Mouse (Mus musculus) hindbrain, embryonic 16.5 days (tissue): Measurements from ENCODE around the gene Trio. TPM values are rescaled to one million over a fixed set of nuclear protein-coding genes. Genes with fewer than 3 reads are reported as not detected.

Experiments
- ATAC-seq: fragments of 200-750 bp; cut with Nextera tagmentation; 2 replicates; pipeline ENCODE4 v1.8.0; 2017; ENCODE audit warnings: moderate TSS enrichment, moderate library complexity
- H3K27ac ChIP-seq: fragments of 300-500 bp; sonication (generic); 2 replicates; pipeline ENCODE4 v1.5.1; 2014; ENCODE audit warnings: low read depth, mild to moderate bottlenecking, control low read depth, low read length, moderate library complexity
- H3K27me3 ChIP-seq: fragments of 300-500 bp; sonication (generic); replicated peaks from 2 replicates; pipeline ENCODE4 v1.6.1; 2014; ENCODE audit warnings: low read length; ENCODE audit not compliant: control insufficient read depth, insufficient read depth
- H3K36me3 ChIP-seq: fragments of 300-500 bp; sonication (generic); 2 replicates; pipeline ENCODE4 v1.6.1; 2014; ENCODE audit warnings: mild to moderate bottlenecking, low read length, moderate library complexity, mixed read lengths; ENCODE audit not compliant: control insufficient read depth, insufficient read depth
- H3K4me1 ChIP-seq: fragments of 300-500 bp; sonication (generic); 2 replicates; pipeline ENCODE4 v1.6.1; 2014; ENCODE audit warnings: low read depth, low read length; ENCODE audit not compliant: control insufficient read depth, insufficient read depth
- H3K4me2 ChIP-seq: fragments of 300-500 bp; sonication (generic); 2 replicates; pipeline ENCODE4 v1.6.1; 2014; ENCODE audit warnings: mild to moderate bottlenecking, low read length, control low read depth, moderate library complexity
- H3K4me3 ChIP-seq: fragments of 300-500 bp; sonication (generic); 2 replicates; pipeline ENCODE4 v1.5.1; 2014; ENCODE audit warnings: mild to moderate bottlenecking, low read length, control low read depth, moderate library complexity
- H3K9ac ChIP-seq: fragments of 300-500 bp; sonication (generic); 2 replicates; pipeline ENCODE4 v1.6.1; 2014; ENCODE audit warnings: low read depth, mild to moderate bottlenecking, control low read depth, low read length, moderate library complexity
- H3K9me3 ChIP-seq: fragments of 300-500 bp; sonication (generic); 2 replicates; pipeline ENCODE4 v1.6.1; 2014; ENCODE audit warnings: mild to moderate bottlenecking, low read length, moderate library complexity; ENCODE audit not compliant: control insufficient read depth
- WGBS: fragments of 180-500 bp; shearing (Covaris S2); extraction: QIAGEN DNeasy Blood & Tissue Kit; methylation state at CpG from one replicate; pipeline ENCODE4 v1.1.7; 2014; 5-methylcytosine and 5-hydroxymethylcytosine counted together
- polyA plus RNA-seq: library from polyadenylated mRNA; unstranded; fragments of >200 nt; fragmentation: Nextera tagmentation; extraction: Ambion mirVana; gene quantifications from 2 replicates; pipeline ENCODE4 v1.2.1, GENCODE M21; 2015

Trio gene
- polyA plus RNA-seq, 1 experiment from 2014 or later, result 31.1 TPM

DNA sequence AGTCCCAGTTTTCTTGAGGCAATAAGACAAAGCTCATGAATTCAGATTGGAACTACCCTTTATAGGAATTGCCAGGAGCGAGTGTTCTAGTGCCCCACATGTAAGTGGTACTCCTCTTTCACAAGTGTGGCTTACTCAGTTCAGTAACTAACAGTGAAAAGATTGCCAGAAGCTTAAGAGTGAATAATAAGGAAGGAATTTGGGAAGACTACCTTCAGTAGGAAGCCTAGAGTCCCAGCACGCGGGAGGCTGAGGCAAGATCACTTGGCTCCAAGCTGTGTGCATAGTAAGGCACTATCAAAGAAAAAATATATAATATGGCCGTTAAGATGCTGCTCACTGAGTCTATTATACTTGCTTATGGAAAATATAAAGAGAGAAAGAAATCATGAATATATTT, 26.2 kb upstream of the Trio start:
- no peak overlapping the region for H3K9ac ChIP-seq
- H3K36me3 ChIP-seq, result no peaks in the 10 kb centered on the region
- H3K4me3 ChIP-seq, result no peak overlapping the region
- H3K27ac ChIP-seq, result no peak overlapping the region
- ATAC-seq, result no peak
- H3K4me2 ChIP-seq, result no peak overlapping the region
- no peaks in the 10 kb centered on the region for H3K27me3 ChIP-seq
- WGBS, result 38% methylated on average over 4 of the region's 4 CpGs
- peaks cover 4% of the 10 kb centered on the region for H3K4me1 ChIP-seq
- H3K9me3 ChIP-seq, result no peaks in the 10 kb centered on the region

DNA sequence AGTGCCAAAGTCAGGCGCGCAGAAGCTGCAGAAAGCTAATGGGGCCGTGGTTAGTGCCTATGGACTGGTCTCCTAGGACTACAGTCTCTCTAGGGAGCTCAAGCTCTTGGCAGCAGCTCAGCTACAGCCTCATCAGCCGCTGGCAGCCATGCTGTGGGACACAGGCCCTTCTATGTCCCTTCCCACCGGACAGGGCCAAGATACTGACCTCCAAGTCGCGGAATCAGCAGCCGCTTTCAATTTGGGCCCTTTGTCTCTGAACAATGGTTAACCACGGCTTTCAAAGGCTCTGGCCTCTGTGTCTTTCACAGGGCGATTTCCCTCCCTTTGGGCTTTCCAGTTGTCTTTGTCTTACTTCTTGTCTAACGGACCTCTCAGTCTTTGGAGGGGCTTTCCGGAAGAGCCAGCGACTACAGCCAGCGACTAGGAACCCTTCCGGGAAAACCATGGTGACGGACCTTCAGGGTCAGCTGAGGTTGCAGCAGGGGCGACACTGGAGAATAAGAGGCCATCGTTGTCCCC, 25.5 kb upstream of the Trio start:
- WGBS, result 9% methylated on average over 18 of the region's 18 CpGs
- peak overlapping the region; percentile 42 for H3K4me2 ChIP-seq
- H3K4me3 ChIP-seq, result no peak overlapping the region
- no peaks in the 10 kb centered on the region for H3K9me3 ChIP-seq
- H3K36me3 ChIP-seq, result no peaks in the 10 kb centered on the region
- peaks cover 4% of the 10 kb centered on the region for H3K4me1 ChIP-seq
- 0 out of 2 replicates have a peak overlapping the region, but pooled peaks have one; percentile 44 for H3K27ac ChIP-seq
- H3K27me3 ChIP-seq, result no peaks in the 10 kb centered on the region
- peak; percentile 98 for ATAC-seq
- peak overlapping the region; percentile 17; the same call in 1 of the 2 replicates for H3K9ac ChIP-seq

DNA sequence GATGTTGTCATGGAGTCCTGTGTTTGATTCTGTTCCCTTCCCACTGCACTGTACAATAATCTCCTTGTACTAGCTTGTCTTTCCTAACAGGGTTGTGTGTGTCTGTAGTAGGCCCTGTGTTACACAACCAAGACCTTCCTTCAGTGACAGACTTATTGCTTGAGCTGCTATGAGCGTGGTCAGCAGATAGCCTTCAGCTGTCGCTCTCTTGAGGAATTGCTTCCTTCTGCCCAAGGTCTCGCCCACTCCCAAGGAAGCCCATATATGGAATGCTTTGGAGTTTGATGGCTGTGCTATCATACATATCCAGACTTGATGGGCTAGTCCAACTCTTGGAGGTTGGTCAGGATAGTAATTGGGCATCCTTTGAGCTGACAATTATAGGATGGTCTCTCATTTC, 22.1 kb upstream of the Trio start:
- H3K9me3 ChIP-seq, result no peaks in the 10 kb centered on the region
- H3K27me3 ChIP-seq, result no peaks in the 10 kb centered on the region
- H3K4me2 ChIP-seq, result no peak overlapping the region
- H3K36me3 ChIP-seq, result no peaks in the 10 kb centered on the region
- WGBS, result 91% methylated on average over 3 of the region's 3 CpGs
- no peak overlapping the region for H3K9ac ChIP-seq
- H3K27ac ChIP-seq, result no peak overlapping the region
- H3K4me3 ChIP-seq, result no peak overlapping the region
- ATAC-seq, result no peak
- peaks cover 4% of the 10 kb centered on the region for H3K4me1 ChIP-seq

DNA sequence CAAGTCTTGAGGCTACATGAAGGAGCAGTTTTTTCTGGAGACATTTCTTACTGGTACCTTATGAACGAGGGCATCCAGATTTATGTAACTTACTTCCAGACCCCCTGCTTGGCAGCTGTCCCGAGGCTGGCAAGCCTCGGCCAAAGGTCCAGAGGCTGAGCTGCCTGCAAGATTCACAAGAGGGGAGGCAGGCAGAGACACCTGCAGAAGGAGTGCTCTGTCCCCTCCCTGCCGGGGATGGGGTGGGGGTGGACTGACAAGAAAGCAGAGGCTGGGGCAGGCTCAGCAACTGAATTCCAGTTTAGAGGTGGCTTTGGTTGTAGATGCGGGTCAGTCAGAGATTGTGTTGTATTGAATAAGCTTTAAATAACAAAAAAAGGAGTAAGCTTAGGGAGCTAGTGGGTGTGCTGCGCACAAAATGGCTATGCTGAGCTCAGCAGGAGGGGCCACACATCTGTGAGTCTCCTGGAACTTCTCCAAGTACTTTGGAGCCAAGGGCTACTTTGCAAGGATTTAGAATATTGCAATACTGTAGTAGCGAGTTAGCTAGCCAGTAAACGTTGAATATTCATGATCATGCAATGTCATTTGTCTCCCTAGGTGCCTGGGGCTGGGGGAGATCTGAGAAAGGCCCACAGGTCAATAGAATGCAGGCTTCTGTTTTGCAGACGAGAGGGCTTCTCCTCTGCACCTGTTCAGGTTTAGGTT, 15.7 kb upstream of the Trio start:
- H3K27ac ChIP-seq, result no peak overlapping the region
- no peak for ATAC-seq
- no peaks in the 10 kb centered on the region for H3K9me3 ChIP-seq
- no peak overlapping the region for H3K4me3 ChIP-seq
- H3K27me3 ChIP-seq, result no peaks in the 10 kb centered on the region
- H3K4me2 ChIP-seq, result no peak overlapping the region
- H3K4me1 ChIP-seq, result peaks cover 5% of the 10 kb centered on the region; the same call in 1 of the 2 replicates
- no peaks in the 10 kb centered on the region for H3K36me3 ChIP-seq
- no peak overlapping the region for H3K9ac ChIP-seq
- 12% methylated on average over 9 of the region's 9 CpGs for WGBS

DNA sequence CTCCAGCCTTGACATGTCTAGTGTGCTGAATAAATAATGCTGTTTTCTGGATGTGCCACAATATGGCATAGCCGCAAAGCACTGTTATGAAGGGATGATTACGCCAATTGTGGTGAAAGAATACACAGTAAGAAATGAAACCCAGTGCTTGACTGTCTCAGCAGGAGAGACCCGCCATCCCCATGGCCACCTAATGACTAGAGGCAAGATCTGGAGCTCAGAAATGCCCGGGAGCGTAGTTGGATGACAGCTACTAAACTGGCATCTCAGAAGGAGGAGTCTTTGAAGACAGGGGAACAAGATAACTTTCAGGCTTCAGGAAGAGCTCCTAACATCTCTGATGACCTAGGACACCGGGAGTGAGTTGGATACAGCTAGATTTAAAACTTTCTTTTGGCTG, 12.0 kb upstream of the Trio start:
- H3K27ac ChIP-seq, result no peak overlapping the region
- H3K4me2 ChIP-seq, result no peak overlapping the region
- H3K9me3 ChIP-seq, result no peaks in the 10 kb centered on the region
- no peak for ATAC-seq
- no peak overlapping the region for H3K4me3 ChIP-seq
- no peak overlapping the region for H3K9ac ChIP-seq
- no peaks in the 10 kb centered on the region for H3K36me3 ChIP-seq
- H3K4me1 ChIP-seq, result peaks cover 5% of the 10 kb centered on the region; the same call in 1 of the 2 replicates
- no peaks in the 10 kb centered on the region for H3K27me3 ChIP-seq
- WGBS, result 87% methylated on average over 6 of the region's 6 CpGs

DNA sequence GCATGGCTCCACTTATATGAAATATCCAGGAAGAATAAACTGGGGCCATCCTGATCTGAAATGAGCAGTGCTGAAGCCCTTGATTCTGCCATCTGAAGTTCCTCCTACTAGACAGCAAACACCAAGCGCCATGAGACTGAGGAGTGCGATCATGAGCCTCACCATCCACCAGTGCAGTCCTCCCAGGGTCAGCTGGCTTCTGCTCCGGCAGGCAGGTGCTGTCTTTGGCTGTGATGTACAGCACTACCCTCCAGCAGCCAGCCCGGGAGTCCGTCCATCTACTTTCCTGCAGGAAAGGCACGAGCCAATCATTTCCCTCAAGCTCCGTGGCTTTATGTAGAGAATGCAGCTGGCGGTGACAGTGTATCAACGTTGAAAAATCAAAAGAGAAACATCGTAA, 10.0 kb upstream of the Trio start:
- no peaks in the 10 kb centered on the region for H3K4me1 ChIP-seq
- no peak for ATAC-seq
- WGBS, result 85% methylated on average over 10 of the region's 10 CpGs
- H3K9me3 ChIP-seq, result no peaks in the 10 kb centered on the region
- H3K9ac ChIP-seq, result no peak overlapping the region
- H3K36me3 ChIP-seq, result no peaks in the 10 kb centered on the region
- no peak overlapping the region for H3K4me3 ChIP-seq
- H3K4me2 ChIP-seq, result no peak overlapping the region
- no peaks in the 10 kb centered on the region for H3K27me3 ChIP-seq
- H3K27ac ChIP-seq, result no peak overlapping the region

DNA sequence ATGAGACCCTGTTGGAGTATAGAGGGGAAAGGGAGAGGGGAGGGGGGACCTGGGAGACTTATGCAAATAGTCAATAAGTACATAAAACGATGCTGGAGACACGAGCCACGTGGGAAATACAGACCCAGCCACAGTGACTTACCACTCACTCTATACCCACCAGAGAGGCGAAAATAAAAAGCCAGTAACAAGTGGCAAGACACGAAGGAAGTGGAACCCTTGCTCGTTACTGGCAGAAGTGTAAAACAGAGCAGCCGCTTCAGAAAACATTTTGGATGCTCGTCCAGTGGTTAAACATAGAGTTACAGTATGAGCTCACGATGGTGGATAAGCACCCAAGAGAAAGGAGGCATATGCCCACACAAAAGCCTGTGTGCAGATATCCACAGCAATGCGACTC, 9.0 kb upstream of the Trio start:
- no peaks in the 10 kb centered on the region for H3K4me1 ChIP-seq
- WGBS, result 79% methylated on average over 10 of the region's 10 CpGs
- H3K36me3 ChIP-seq, result no peaks in the 10 kb centered on the region
- H3K27me3 ChIP-seq, result no peaks in the 10 kb centered on the region
- ATAC-seq, result no peak
- H3K4me2 ChIP-seq, result no peak overlapping the region
- no peak overlapping the region for H3K27ac ChIP-seq
- no peak overlapping the region for H3K4me3 ChIP-seq
- no peaks in the 10 kb centered on the region for H3K9me3 ChIP-seq
- H3K9ac ChIP-seq, result no peak overlapping the region

DNA sequence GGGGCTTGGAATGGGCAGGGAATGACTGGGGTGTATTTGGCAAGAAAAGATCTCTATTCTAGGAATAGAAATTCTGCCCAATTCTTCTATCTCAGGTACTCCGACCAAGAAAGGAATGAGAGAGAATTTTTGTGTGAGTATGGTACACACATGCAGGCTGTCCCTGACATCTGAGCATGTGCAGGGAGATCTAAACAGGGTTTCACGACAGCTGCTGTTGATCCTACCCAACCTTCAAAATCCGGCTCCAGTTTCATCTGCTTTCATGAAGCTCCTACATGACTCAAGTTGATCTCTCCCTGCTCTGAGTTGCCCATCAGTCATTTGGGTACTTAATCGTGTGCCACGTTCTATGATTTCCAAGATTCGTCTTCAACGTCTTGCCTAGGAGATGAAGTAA, 3.7 kb upstream of the Trio start:
- Histone ChIP-seq H3K36me3 (no peaks in the 10 kb centered on the region), H3K4me2 (no peak overlapping the region), H3K9ac (no peak overlapping the region), H3K9me3 (no peaks in the 10 kb centered on the region), H3K4me3 (no peak overlapping the region), H3K4me1 (no peaks in the 10 kb centered on the region), H3K27me3 (no peaks in the 10 kb centered on the region), H3K27ac (no peak overlapping the region)
- 92% methylated on average over 7 of the region's 7 CpGs for WGBS
- ATAC-seq, result no peak

DNA sequence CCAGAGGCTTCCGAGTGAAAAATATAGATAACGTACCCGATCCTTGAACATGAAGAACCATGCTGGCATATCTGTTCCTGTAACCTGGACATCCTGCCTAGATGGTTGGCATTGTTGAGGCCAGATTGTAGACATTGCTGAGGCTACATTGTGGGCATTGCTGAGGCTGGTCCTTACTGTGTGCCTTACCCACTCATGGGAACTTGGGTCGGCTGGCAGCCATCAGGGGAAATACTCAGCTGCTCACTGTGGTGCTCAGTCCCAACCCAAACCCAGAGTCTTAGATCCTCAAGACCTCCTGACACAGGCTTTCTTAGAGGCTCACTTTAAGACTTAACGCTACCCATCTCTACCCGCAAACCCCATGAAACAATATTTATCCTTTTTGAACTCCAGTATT, 2.9 kb upstream of the Trio start:
- H3K4me1 ChIP-seq, result peaks cover 3% of the 10 kb centered on the region
- no peaks in the 10 kb centered on the region for H3K9me3 ChIP-seq
- H3K9ac ChIP-seq, result no peak overlapping the region
- no peak for ATAC-seq
- H3K27me3 ChIP-seq, result no peaks in the 10 kb centered on the region
- H3K27ac ChIP-seq, result no peak overlapping the region
- WGBS, result 90% methylated on average over 6 of the region's 6 CpGs
- H3K4me3 ChIP-seq, result no peak overlapping the region
- H3K36me3 ChIP-seq, result no peaks in the 10 kb centered on the region
- H3K4me2 ChIP-seq, result no peak overlapping the region
